Mouse (Mus musculus): ENCODE measurements around the gene Etl4.
"Not testable (repeated sequence)": the region's sequence is repeated elsewhere in the genome, so short reads cannot be mapped to it uniquely, and the experiment has no call there.

Etl4 gene

GRCm38 (mm10) chr2:20293336-20293735 lies 383.8 kb downstream of the Etl4 start:
- no peak for DNase-seq (ENCODE audit: extremely low read depth, low read depth)

GRCm38 (mm10) chr2:20294596-20294995 lies 385.0 kb downstream of the Etl4 start:
- DNase-seq (ENCODE audit: extremely low read depth, low read depth) = no peak

- DNase-seq (ENCODE audit: extremely low read depth, low read depth) = no peak
Measured at GRCm38 (mm10) chr2:20302517-20302916, 392.9 kb downstream of the Etl4 start.

GRCm38 (mm10) chr2:20324954-20325353 lies 415.4 kb downstream of the Etl4 start:
- DNase-seq (ENCODE audit: extremely low read depth, low read depth) = no peak

- no peak for DNase-seq (ENCODE audit: extremely low read depth, low read depth)
Measured at GRCm38 (mm10) chr2:20336176-20336575, 426.6 kb downstream of the Etl4 start.

- no peak for DNase-seq (ENCODE audit: extremely low read depth, low read depth)
Measured at GRCm38 (mm10) chr2:20339016-20339734, 429.6 kb downstream of the Etl4 start.

GRCm38 (mm10) chr2:20339919-20340318 lies 430.3 kb downstream of the Etl4 start:
- no peak for DNase-seq (ENCODE audit: extremely low read depth, low read depth)

GRCm38 (mm10) chr2:20346873-20347272 lies 437.3 kb downstream of the Etl4 start:
- DNase-seq (ENCODE audit: extremely low read depth, low read depth) = no peak

GRCm38 (mm10) chr2:20349268-20349667 lies 439.7 kb downstream of the Etl4 start:
- no peak for DNase-seq (ENCODE audit: extremely low read depth, low read depth)

- DNase-seq (ENCODE audit: extremely low read depth, low read depth) = no peak
Measured at GRCm38 (mm10) chr2:20352796-20353195, 443.2 kb downstream of the Etl4 start.

- no peak for DNase-seq (ENCODE audit: extremely low read depth, low read depth)
Measured at GRCm38 (mm10) chr2:20377026-20377425, 467.4 kb downstream of the Etl4 start.

- DNase-seq (ENCODE audit: extremely low read depth, low read depth) = not testable (repeated sequence)
Measured at GRCm38 (mm10) chr2:20380874-20381273, 471.3 kb downstream of the Etl4 start.

GRCm38 (mm10) chr2:20394083-20394482 lies 484.5 kb downstream of the Etl4 start:
- DNase-seq (ENCODE audit: extremely low read depth, low read depth) = no peak

- DNase-seq (ENCODE audit: extremely low read depth, low read depth) = no peak
Measured at GRCm38 (mm10) chr2:20396978-20397377, 487.4 kb downstream of the Etl4 start.

- DNase-seq (ENCODE audit: extremely low read depth, low read depth) = no peak
Measured at GRCm38 (mm10) chr2:20400556-20400955, 491.0 kb downstream of the Etl4 start.

GRCm38 (mm10) chr2:20404395-20404794 lies 494.8 kb downstream of the Etl4 start:
- DNase-seq (ENCODE audit: extremely low read depth, low read depth) = no peak

GRCm38 (mm10) chr2:20407101-20407500 lies 497.5 kb downstream of the Etl4 start:
- no peak for DNase-seq (ENCODE audit: extremely low read depth, low read depth)

- DNase-seq (ENCODE audit: extremely low read depth, low read depth) = no peak
Measured at GRCm38 (mm10) chr2:20414856-20415255, 505.3 kb downstream of the Etl4 start.

- no peak for DNase-seq (ENCODE audit: extremely low read depth, low read depth)
Measured at GRCm38 (mm10) chr2:20416934-20417614, 507.5 kb downstream of the Etl4 start.

- DNase-seq (ENCODE audit: extremely low read depth, low read depth) = no peak
Measured at GRCm38 (mm10) chr2:20417998-20418397, 508.4 kb downstream of the Etl4 start.

- no peak for DNase-seq (ENCODE audit: extremely low read depth, low read depth)
Measured at GRCm38 (mm10) chr2:20419975-20420374, 510.4 kb downstream of the Etl4 start.

GRCm38 (mm10) chr2:20422275-20422674 lies 512.7 kb downstream of the Etl4 start:
- DNase-seq (ENCODE audit: extremely low read depth, low read depth) = no peak

GRCm38 (mm10) chr2:20433656-20434055 lies 524.1 kb downstream of the Etl4 start:
- DNase-seq (ENCODE audit: extremely low read depth, low read depth) = no peak
